In the genomic region with DNA sequence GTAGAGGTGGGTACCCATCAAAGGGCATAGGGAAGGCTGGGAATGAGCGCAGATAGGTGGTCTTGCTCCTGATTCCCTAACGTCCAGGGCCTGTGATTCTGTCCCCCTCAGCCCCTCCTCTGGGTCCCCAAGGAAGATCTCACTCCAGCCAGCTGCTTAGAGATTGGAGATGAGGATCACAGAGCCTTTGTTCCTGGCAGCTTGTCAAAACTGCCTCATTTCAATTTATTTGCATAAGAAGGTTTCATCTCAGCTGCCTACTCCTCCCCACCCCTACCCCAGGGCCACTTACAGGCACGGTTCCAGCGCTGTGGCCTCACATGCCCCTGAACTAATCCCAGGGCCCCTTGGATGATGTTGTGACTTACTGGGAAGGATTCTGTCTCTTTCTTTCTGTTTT, we compare ENCODE assay signal across 9 mouse cellular contexts. TPM values are rescaled to one million over a fixed set of nuclear protein-coding genes. Genes with fewer than 3 reads are reported as not detected.
DNase-seq lines count a peak whose midpoint lies in the region.
"Had no signal": no experiment of that assay in that cellular context is flagged by ENCODE, and none has a peak within 500 bp of the region (broad histone marks: within the 10 kb centered on the region; RNA-seq: fewer than 3 reads in every experiment).

No protein-coding gene starts in this region.

- DNase-seq in adrenal gland, adult 2 months: peak; percentile 35
- no peak for DNase-seq in adrenal gland, adult 18-20 months (ENCODE audit: low spot score in 2 of 2)
- DNase-seq in left cerebral cortex, postnatal 25 days (ENCODE audit: low spot score in 2 of 2): peak; percentile 30 to 74
- no peak for DNase-seq in left cerebral cortex, postnatal 36 days (ENCODE audit: low spot score in 2 of 2)
- peak; percentile 31 to 36 for DNase-seq in gastrocnemius, postnatal 36 days
- DNase-seq in retina, embryonic 14.5 days (ENCODE audit: low spot score): peak; percentile 42
- no peak for DNase-seq in heart, postnatal 25 days (ENCODE audit: low spot score)
- no peak for DNase-seq in layer of hippocampus, adult 9-11 months

- intact Hi-C loops in left cerebral cortex, postnatal 25 days (cut with DNase I): no loop called here
- intact Hi-C loops in left cerebral cortex, postnatal 36 days (cut with DNase I): no loop called here
- intact Hi-C loops in gastrocnemius, postnatal 36 days (cut with DNase I): no loop called here
- intact Hi-C loops in heart, postnatal 25 days (cut with DNase I): no loop called here

RNA-seq across cellular contexts. Expression of a gene that starts 33.9 kb away (rescaled TPM):
- total RNA-seq in adrenal gland, adult 2 months (2021): 1 to 10 TPM in 1 of 2 experiments, under 1 TPM in 1; 0.55 to 1.8 TPM
- polyA plus RNA-seq in adrenal gland, adult 2 months (2012; rRNA removed): 4.1 and 5.9 TPM in 2 replicates
- 1 to 10 TPM in 1 of 2 experiments, under 1 TPM in 1; 0.70 to 1.5 TPM for total RNA-seq in adrenal gland, adult 18-20 months (2021)
- 100 to 1,000 TPM; 486 to 559 TPM for total RNA-seq in left cerebral cortex, postnatal 25 days (2021)
- total RNA-seq in left cerebral cortex, postnatal 36 days (2021): 100 to 1,000 TPM; 455 to 509 TPM
- total RNA-seq in gastrocnemius, postnatal 36 days (2021): under 1 TPM; 0.35 to 0.41 TPM
- total RNA-seq in heart, postnatal 25 days (2021): 1 to 10 TPM; 1.5 to 1.7 TPM

RNA-seq across cellular contexts. Expression of a gene that starts 34.3 kb away (rescaled TPM):
- 1 to 10 TPM; 1.5 to 1.7 TPM for total RNA-seq in adrenal gland, adult 2 months (2021)
- 7.4 and 7.6 TPM in 2 replicates for polyA plus RNA-seq in adrenal gland, adult 2 months (2012; rRNA removed)
- total RNA-seq in adrenal gland, adult 18-20 months (2021): 1 to 10 TPM in 1 of 2 experiments, under 1 TPM in 1; 0.66 to 6.0 TPM
- total RNA-seq in left cerebral cortex, postnatal 25 days (2021): not detected
- not detected for total RNA-seq in left cerebral cortex, postnatal 36 days (2021)
- total RNA-seq in gastrocnemius, postnatal 36 days (2021): not detected
- not detected for total RNA-seq in heart, postnatal 25 days (2021)
- polyA plus RNA-seq: liver, embryonic 16.5 days had no signal

RNA-seq across cellular contexts. Expression of a gene that starts 34.7 kb away (rescaled TPM):
- 10 to 100 TPM in 1 of 2 experiments, 1 to 10 TPM in 1; 7.8 to 11.8 TPM for total RNA-seq in adrenal gland, adult 2 months (2021)
- 17.9 and 19.0 TPM in 2 replicates for polyA plus RNA-seq in adrenal gland, adult 2 months (2012; rRNA removed)
- total RNA-seq in adrenal gland, adult 18-20 months (2021): 10 to 100 TPM in 1 of 2 experiments, 1 to 10 TPM in 1; 7.3 to 19.1 TPM
- 10 to 100 TPM; 17.2 to 18.5 TPM for total RNA-seq in left cerebral cortex, postnatal 25 days (2021)
- 10 to 100 TPM; 15.0 to 19.6 TPM for total RNA-seq in left cerebral cortex, postnatal 36 days (2021)
- total RNA-seq in gastrocnemius, postnatal 36 days (2021): 1 to 10 TPM; 5.7 to 8.2 TPM
- 10 to 100 TPM; 15.2 to 20.4 TPM for total RNA-seq in heart, postnatal 25 days (2021)

Comparison
In these comparisons a context has a peak if more than half of its experiments do, and no peak if none do; other contexts are left out.
1. DNase-seq: peak in adrenal gland, adult 2 months (single experiment), left cerebral cortex, postnatal 25 days (2 of 2), gastrocnemius, postnatal 36 days (2 of 2) and retina, embryonic 14.5 days (single experiment); none in adrenal gland, adult 18-20 months (0 of 2), left cerebral cortex, postnatal 36 days (0 of 2), heart, postnatal 25 days (single experiment) and layer of hippocampus, adult 9-11 months (single experiment).
2. RNA of a gene that starts 33.9 kb away (total RNA-seq): 486 to 559 TPM in left cerebral cortex, postnatal 25 days and 455 to 509 TPM in left cerebral cortex, postnatal 36 days; 0.55 to 1.8 TPM in adrenal gland, adult 2 months, 1.5 to 1.7 TPM in heart, postnatal 25 days, 0.70 to 1.5 TPM in adrenal gland, adult 18-20 months and 0.35 to 0.41 TPM in gastrocnemius, postnatal 36 days; every median in the first group is over 100 times any median in the second.